Mouse (Mus musculus): Measurements from ENCODE around the gene Igf2bp3. TPM values are rescaled to one million over a fixed set of nuclear protein-coding genes. Genes with fewer than 3 reads are reported as not detected.

Gene Igf2bp3
- polyA plus RNA-seq, 1 experiment from 2014 or later, result 40.9 TPM

GRCm38 (mm10) chr6:49206416-49206815 lies 8.3 kb downstream of the Igf2bp3 start:
- H3K4me1 ChIP-seq (replicated peaks), result peaks cover 45% of the 10 kb centered on the region
- 79% methylated on average over 1 of the region's 1 CpGs for WGBS
- no peak overlapping the region for H3K4me3 ChIP-seq
- ATAC-seq (ENCODE audit: low read depth), result no peak
- 0 out of 2 replicates have a peak overlapping the region, but pooled peaks have one; percentile 4 for H3K27ac ChIP-seq (replicated peaks)
- no peaks in the 10 kb centered on the region for H3K27me3 ChIP-seq
- no peak overlapping the region for H3K9ac ChIP-seq
- H3K9me3 ChIP-seq, result no peaks in the 10 kb centered on the region
- H3K36me3 ChIP-seq, result peaks cover 30% of the 10 kb centered on the region
- H3K4me2 ChIP-seq, result no peak overlapping the region

- Histone ChIP-seq H3K9ac (0 out of 2 replicates have a peak overlapping the region, but pooled peaks have one; percentile 3), H3K36me3 (peaks cover 21% of the 10 kb centered on the region), H3K27me3 (no peaks in the 10 kb centered on the region), H3K27ac (replicated peaks) (peak overlapping the region; percentile 33; the same call in 1 of the 2 replicates), H3K9me3 (0 out of 2 replicates have a peak, but pooled peaks cover 5% of the 10 kb centered on the region), H3K4me3 (no peak overlapping the region), H3K4me1 (replicated peaks) (0 out of 2 replicates have a peak, but pooled peaks cover 6% of the 10 kb centered on the region), H3K4me2 (no peak overlapping the region)
- no peak for ATAC-seq (ENCODE audit: low read depth)
- WGBS, result 71% methylated on average over 10 of the region's 10 CpGs
Observed at GRCm38 (mm10) chr6:49195188-49195587, 19.6 kb downstream of the Igf2bp3 start.

GRCm38 (mm10) chr6:49194536-49194935 lies 20.2 kb downstream of the Igf2bp3 start:
- H3K36me3 ChIP-seq, result peaks cover 21% of the 10 kb centered on the region
- no peak for ATAC-seq (ENCODE audit: low read depth)
- H3K9ac ChIP-seq, result no peak overlapping the region
- 97% methylated on average over 4 of the region's 4 CpGs for WGBS
- no peak overlapping the region for H3K27ac ChIP-seq (replicated peaks)
- no peaks in the 10 kb centered on the region for H3K27me3 ChIP-seq
- no peak overlapping the region for H3K4me2 ChIP-seq
- H3K4me1 ChIP-seq (replicated peaks), result 0 out of 2 replicates have a peak, but pooled peaks cover 6% of the 10 kb centered on the region
- H3K9me3 ChIP-seq, result 0 out of 2 replicates have a peak, but pooled peaks cover 5% of the 10 kb centered on the region
- no peak overlapping the region for H3K4me3 ChIP-seq

GRCm38 (mm10) chr6:49189363-49189762 lies 25.4 kb downstream of the Igf2bp3 start:
- H3K9me3 ChIP-seq, result 0 out of 2 replicates have a peak, but pooled peaks cover 4% of the 10 kb centered on the region
- H3K36me3 ChIP-seq, result peaks cover 14% of the 10 kb centered on the region
- H3K4me2 ChIP-seq, result no peak overlapping the region
- H3K4me3 ChIP-seq, result no peak overlapping the region
- no peaks in the 10 kb centered on the region for H3K4me1 ChIP-seq (replicated peaks)
- ATAC-seq (ENCODE audit: low read depth), result no peak
- H3K27me3 ChIP-seq, result no peaks in the 10 kb centered on the region
- H3K27ac ChIP-seq (replicated peaks), result no peak overlapping the region
- no peak overlapping the region for H3K9ac ChIP-seq

- Histone ChIP-seq H3K9ac (no peak overlapping the region), H3K36me3 (peaks cover 14% of the 10 kb centered on the region), H3K4me3 (no peak overlapping the region), H3K4me1 (replicated peaks) (no peaks in the 10 kb centered on the region), H3K27ac (replicated peaks) (no peak overlapping the region), H3K4me2 (no peak overlapping the region), H3K27me3 (no peaks in the 10 kb centered on the region), H3K9me3 (0 out of 2 replicates have a peak, but pooled peaks cover 4% of the 10 kb centered on the region)
- WGBS, result 87% methylated on average over 7 of the region's 7 CpGs
- no peak for ATAC-seq (ENCODE audit: low read depth)
Observed at GRCm38 (mm10) chr6:49187299-49187698, 27.5 kb downstream of the Igf2bp3 start.

GRCm38 (mm10) chr6:49176018-49176417 lies 38.7 kb downstream of the Igf2bp3 start:
- no peak for ATAC-seq (ENCODE audit: low read depth)
- 89% methylated on average over 5 of the region's 5 CpGs for WGBS
- Histone ChIP-seq H3K36me3 (no peaks in the 10 kb centered on the region), H3K4me1 (replicated peaks) (peaks cover 13% of the 10 kb centered on the region), H3K4me2 (no peak overlapping the region), H3K9ac (no peak overlapping the region), H3K9me3 (no peaks in the 10 kb centered on the region), H3K27ac (replicated peaks) (no peak overlapping the region), H3K4me3 (no peak overlapping the region), H3K27me3 (no peaks in the 10 kb centered on the region)

GRCm38 (mm10) chr6:49174616-49175015 lies 40.1 kb downstream of the Igf2bp3 start:
- no peak overlapping the region for H3K9ac ChIP-seq
- peaks cover 13% of the 10 kb centered on the region for H3K4me1 ChIP-seq (replicated peaks)
- H3K9me3 ChIP-seq, result no peaks in the 10 kb centered on the region
- H3K27ac ChIP-seq (replicated peaks), result no peak overlapping the region
- ATAC-seq (ENCODE audit: low read depth), result no peak
- no peak overlapping the region for H3K4me2 ChIP-seq
- no peak overlapping the region for H3K4me3 ChIP-seq
- H3K27me3 ChIP-seq, result no peaks in the 10 kb centered on the region
- H3K36me3 ChIP-seq, result no peaks in the 10 kb centered on the region

GRCm38 (mm10) chr6:49173674-49174073 lies 41.1 kb downstream of the Igf2bp3 start:
- Histone ChIP-seq H3K9ac (no peak overlapping the region), H3K27me3 (no peaks in the 10 kb centered on the region), H3K4me3 (no peak overlapping the region), H3K4me1 (replicated peaks) (peaks cover 13% of the 10 kb centered on the region), H3K4me2 (no peak overlapping the region), H3K9me3 (no peaks in the 10 kb centered on the region), H3K36me3 (no peaks in the 10 kb centered on the region), H3K27ac (replicated peaks) (no peak overlapping the region)
- WGBS, result 77% methylated on average over 4 of the region's 4 CpGs
- no peak for ATAC-seq (ENCODE audit: low read depth)

GRCm38 (mm10) chr6:49173265-49173664 lies 41.5 kb downstream of the Igf2bp3 start:
- Histone ChIP-seq H3K4me2 (no peak overlapping the region), H3K36me3 (no peaks in the 10 kb centered on the region), H3K27ac (replicated peaks) (no peak overlapping the region), H3K9ac (no peak overlapping the region), H3K27me3 (no peaks in the 10 kb centered on the region), H3K4me1 (replicated peaks) (peaks cover 13% of the 10 kb centered on the region), H3K9me3 (no peaks in the 10 kb centered on the region), H3K4me3 (no peak overlapping the region)
- 93% methylated on average over 7 of the region's 7 CpGs for WGBS
- no peak for ATAC-seq (ENCODE audit: low read depth)

- Histone ChIP-seq H3K9ac (no peak overlapping the region), H3K4me2 (no peak overlapping the region), H3K4me3 (no peak overlapping the region), H3K27me3 (no peaks in the 10 kb centered on the region), H3K27ac (replicated peaks) (no peak overlapping the region), H3K9me3 (no peaks in the 10 kb centered on the region), H3K36me3 (no peaks in the 10 kb centered on the region), H3K4me1 (replicated peaks) (peaks cover 26% of the 10 kb centered on the region)
- WGBS, result 85% methylated on average over 5 of the region's 5 CpGs
- no peak for ATAC-seq (ENCODE audit: low read depth)
Observed at GRCm38 (mm10) chr6:49171216-49171615, 43.5 kb downstream of the Igf2bp3 start.

GRCm38 (mm10) chr6:49168648-49169047 lies 46.1 kb downstream of the Igf2bp3 start:
- WGBS, result 73% methylated on average over 3 of the region's 3 CpGs

GRCm38 (mm10) chr6:49167406-49167805 lies 47.4 kb downstream of the Igf2bp3 start:
- Histone ChIP-seq H3K9me3 (no peaks in the 10 kb centered on the region), H3K27ac (replicated peaks) (no peak overlapping the region), H3K9ac (no peak overlapping the region), H3K36me3 (no peaks in the 10 kb centered on the region), H3K4me1 (replicated peaks) (peaks cover 33% of the 10 kb centered on the region), H3K4me2 (no peak overlapping the region), H3K4me3 (no peak overlapping the region), H3K27me3 (no peaks in the 10 kb centered on the region)
- WGBS, result 49% methylated on average over 4 of the region's 4 CpGs
- ATAC-seq (ENCODE audit: low read depth), result no peak

More at GRCm38 (mm10) chr6:49168648-49169047, 46.1 kb downstream of the Igf2bp3 start:
- Histone ChIP-seq H3K4me3 (no peak overlapping the region), H3K27me3 (no peaks in the 10 kb centered on the region), H3K4me2 (no peak overlapping the region), H3K9ac (no peak overlapping the region), H3K36me3 (no peaks in the 10 kb centered on the region), H3K9me3 (no peaks in the 10 kb centered on the region), H3K4me1 (replicated peaks) (peaks cover 33% of the 10 kb centered on the region), H3K27ac (replicated peaks) (no peak overlapping the region)
- no peak for ATAC-seq (ENCODE audit: low read depth)

GRCm38 (mm10) chr6:49166318-49166717 lies 48.4 kb downstream of the Igf2bp3 start:
- Histone ChIP-seq H3K4me2 (no peak overlapping the region), H3K27me3 (no peaks in the 10 kb centered on the region), H3K27ac (replicated peaks) (no peak overlapping the region), H3K4me3 (no peak overlapping the region), H3K9me3 (no peaks in the 10 kb centered on the region), H3K36me3 (no peaks in the 10 kb centered on the region), H3K9ac (no peak overlapping the region), H3K4me1 (replicated peaks) (peaks cover 33% of the 10 kb centered on the region)
- 83% methylated on average over 8 of the region's 8 CpGs for WGBS
- no peak for ATAC-seq (ENCODE audit: low read depth)

Measured in neural tube, embryonic 13.5 days (tissue).